Mouse (Mus musculus): ENCODE measurements at regions not wholly inside any gene's neighbourhood (a gene's known extent, or its start where the extent isn't known, plus 50 kb on each side); places are given as distances from the start of the nearest gene placed in this dataset.

DNA sequence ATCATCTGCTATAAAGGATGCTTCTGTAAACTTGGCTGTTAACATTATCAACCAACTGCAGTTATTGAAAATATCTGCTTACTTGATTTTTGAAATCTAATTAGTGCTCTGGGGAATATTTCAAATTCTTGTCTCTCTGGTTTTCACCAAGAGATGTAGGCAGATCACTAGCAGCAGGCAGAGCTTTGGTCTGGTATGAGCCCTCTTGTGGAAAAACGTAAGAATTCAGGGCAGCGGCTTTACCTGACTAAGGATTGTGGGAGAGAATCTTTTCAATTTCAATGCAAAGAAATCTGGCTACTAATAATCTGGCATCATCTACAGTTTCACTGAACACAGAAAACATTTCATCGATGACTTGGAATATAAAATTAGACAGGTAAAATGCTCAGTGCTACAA, 81.2 kb upstream of the Plppr4 start:
- peak; percentile 54 for DNase-seq (ENCODE audit: low read depth)

DNA sequence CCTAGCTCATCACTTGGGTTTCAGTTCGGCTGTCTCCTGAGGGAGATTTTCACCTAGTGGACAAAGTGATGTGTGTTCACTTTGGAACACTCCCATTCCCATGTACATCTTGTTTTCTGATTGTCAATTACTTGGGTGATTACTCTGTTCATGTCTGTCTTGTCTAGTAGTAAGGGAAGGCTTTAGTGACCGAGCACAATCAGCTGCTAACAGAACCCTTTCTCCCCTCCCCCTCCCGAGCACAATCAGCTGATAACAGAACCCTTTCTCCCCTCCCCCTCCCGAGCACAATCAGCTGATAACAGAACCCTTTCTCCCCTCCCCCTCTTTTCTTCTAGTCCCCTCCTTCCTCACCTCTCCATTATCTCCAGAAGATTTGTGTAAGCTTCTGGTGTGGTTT, 79.6 kb upstream of the Plppr4 start:
- TF ChIP-seq CTCF (IDR thresholded peaks at IDR 0.05; ENCODE audit: borderline replicate concordance, extremely low read depth, insufficient read depth, insufficient read length) (no peak), POLR2A (IDR thresholded peaks at IDR 0.05; ENCODE audit: borderline replicate concordance, extremely low read depth, insufficient read depth, insufficient read length, poor library complexity, severe bottlenecking) (no peak)
- DNase-seq (ENCODE audit: low read depth): no peak

More for the DNA sequence above, 81.2 kb upstream of the Plppr4 start:
- TF ChIP-seq CTCF (IDR thresholded peaks at IDR 0.05; ENCODE audit: borderline replicate concordance, extremely low read depth, insufficient read depth, insufficient read length): peak; percentile 35; the same call in 1 of the 2 replicates
- no peak for TF ChIP-seq POLR2A (IDR thresholded peaks at IDR 0.05; ENCODE audit: borderline replicate concordance, extremely low read depth, insufficient read depth, insufficient read length, poor library complexity, severe bottlenecking)

DNA sequence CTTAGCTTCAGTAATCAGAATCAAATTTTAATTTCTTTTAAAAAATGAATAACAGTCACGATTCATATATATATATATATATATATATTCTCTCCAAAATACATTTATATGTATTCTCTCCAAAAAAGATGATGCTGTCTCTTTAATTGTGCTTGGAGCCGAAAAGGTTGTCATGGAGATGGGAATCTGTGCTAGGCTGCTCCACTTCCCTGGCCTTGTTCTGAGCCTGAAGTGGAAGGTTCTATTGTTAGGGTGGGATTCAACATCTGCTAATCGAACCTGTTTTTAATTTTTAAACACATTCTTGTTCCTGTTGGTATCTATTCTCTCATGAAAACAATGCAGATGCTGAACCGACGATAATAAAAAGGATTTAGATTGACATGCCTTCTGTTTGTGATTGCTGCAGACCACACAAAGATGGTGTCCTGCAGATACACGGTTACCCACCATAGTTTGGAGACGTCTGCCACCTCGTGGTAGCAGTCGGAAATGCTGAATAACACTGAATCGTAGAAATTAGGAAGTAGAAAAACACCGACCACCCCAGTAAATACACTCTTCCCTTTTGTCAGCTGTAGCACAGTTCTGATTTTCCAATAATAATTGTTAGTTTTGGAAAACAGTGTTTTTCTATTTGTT, 77.9 kb upstream of the Plppr4 start:
- peak; percentile 93 for DNase-seq (ENCODE audit: low read depth)

DNA sequence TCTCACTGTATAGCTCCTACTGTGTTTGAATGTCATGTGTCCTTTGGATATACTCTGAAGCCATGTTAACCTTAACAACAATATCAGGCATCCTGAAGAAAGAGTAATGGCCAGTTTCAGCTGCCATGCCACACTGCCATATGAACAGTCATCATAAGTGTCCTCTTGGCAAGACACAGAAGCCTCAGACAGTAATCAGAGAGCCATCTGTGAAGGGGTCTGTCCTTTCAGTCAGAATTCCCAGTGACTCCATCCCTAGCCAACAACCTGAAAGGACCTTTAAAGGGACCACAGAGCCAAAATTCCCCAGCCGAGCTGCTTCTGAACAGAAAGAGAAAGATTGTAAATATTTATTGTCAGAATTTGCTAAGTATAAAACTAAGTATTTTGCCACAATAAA, 63.9 kb upstream of the Plppr4 start:
- TF ChIP-seq CTCF (IDR thresholded peaks at IDR 0.05; ENCODE audit: borderline replicate concordance, extremely low read depth, insufficient read depth, insufficient read length): no peak
- TF ChIP-seq POLR2A (IDR thresholded peaks at IDR 0.05; ENCODE audit: borderline replicate concordance, extremely low read depth, insufficient read depth, insufficient read length, poor library complexity, severe bottlenecking): no peak
- DNase-seq (ENCODE audit: low read depth): no peak

More for the DNA sequence above, 77.9 kb upstream of the Plppr4 start:
- TF ChIP-seq POLR2A (IDR thresholded peaks at IDR 0.05; ENCODE audit: borderline replicate concordance, extremely low read depth, insufficient read depth, insufficient read length, poor library complexity, severe bottlenecking) (no peak), CTCF (IDR thresholded peaks at IDR 0.05; ENCODE audit: borderline replicate concordance, extremely low read depth, insufficient read depth, insufficient read length) (peak; percentile 78; the same call in 1 of the 2 replicates)

DNA sequence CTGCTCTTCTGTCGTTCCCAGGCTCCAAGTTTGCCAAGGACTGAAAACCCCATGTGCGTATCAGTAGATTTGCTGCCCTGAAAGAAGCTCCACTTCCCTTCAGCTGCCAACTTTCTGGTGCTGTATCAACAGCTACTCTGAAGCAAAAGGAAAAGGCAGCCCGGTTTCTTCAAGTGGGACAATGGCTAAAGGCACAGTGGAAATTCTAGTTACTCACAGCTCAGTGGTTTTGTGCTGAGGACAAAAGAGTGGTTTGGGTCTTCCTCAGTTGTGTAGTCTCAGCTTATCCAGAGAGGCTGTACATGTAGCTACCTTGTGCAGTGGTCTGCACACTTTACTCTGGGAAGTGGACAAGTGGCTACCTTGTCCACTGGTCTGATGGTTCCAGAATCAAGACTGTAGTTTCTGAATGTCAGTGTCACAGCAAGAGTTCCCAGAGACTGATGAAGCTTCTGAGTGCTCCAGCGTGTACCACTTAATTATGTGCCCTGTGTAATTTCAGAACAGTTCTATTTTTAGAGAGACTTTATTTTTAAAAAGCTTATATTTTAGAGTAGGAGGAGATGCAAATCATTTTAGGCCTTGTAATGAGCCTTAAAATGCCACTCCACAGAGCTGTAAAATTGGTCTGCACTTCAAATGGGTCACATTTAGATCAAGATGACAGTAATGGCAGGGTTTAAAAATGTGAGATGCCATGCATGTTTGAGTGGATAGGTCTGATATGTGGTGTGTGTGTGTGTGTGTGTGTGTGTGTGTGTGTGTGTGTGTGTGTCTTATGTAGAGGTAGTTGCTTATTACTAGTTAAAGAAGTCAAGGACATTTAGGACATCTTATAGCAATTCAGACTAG, 52.4 kb upstream of the Plppr4 start:
- TF ChIP-seq POLR2A (IDR thresholded peaks at IDR 0.05; ENCODE audit: borderline replicate concordance, extremely low read depth, insufficient read depth, insufficient read length, poor library complexity, severe bottlenecking) (no peak), CTCF (IDR thresholded peaks at IDR 0.05; ENCODE audit: borderline replicate concordance, extremely low read depth, insufficient read depth, insufficient read length) (no peak)
- peak; percentile 68 for DNase-seq (ENCODE audit: low read depth)

All from brain, embryonic 14.5 days (tissue).